Mouse (Mus musculus) retina, postnatal 1 day (tissue): ENCODE results near the gene Gm20390.
"Not testable (repeated sequence)": the region's sequence is repeated elsewhere in the genome, so short reads cannot be mapped to it uniquely, and the experiment has no call there.

Experiments used
- DNase-seq: peaks from one replicate; pipeline ENCODE4 v3.0.0-alpha.2; 2012

Gm20390 gene

DNA sequence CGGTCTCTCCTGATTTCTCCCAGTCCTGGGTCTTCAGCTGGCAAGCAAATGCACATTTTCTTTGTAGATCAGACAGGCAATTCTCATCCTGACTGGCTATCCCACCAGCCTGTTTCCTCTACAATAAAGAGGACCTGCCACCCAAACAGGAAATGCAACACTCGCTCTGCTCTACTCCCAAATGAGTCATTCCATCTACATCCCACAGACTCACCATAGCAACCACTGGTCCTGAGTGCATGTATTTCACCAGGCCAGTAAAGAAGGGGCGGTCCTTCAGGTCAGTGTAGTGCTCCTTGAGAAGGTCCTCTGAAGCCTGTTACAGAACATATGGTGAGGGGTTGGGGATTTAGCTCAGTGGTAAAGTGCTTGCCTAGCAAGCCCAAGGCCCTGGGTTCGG is 5.1 kb downstream of the Gm20390 start:
- no peak for DNase-seq

DNA sequence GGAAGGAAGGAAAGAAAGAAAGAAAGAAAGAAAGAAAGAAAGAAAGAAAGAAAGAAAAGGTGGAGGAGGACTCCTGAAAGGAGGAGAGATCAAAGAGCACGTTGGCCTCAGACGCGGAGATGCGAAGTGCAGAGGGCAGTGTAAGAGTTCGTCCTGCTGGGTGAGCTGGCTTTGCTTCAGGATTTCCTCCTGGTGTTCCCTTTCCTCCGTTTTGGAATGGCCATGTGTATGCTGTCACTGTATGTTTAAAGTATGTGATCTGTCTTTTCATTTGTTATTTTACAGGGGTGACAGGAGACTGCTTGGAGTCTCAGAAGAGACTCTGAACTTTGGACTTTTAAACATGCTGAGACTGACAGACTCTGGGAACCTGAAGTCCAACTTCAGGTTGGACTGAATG is 6.6 kb downstream of the Gm20390 start:
- DNase-seq: no peak

DNA sequence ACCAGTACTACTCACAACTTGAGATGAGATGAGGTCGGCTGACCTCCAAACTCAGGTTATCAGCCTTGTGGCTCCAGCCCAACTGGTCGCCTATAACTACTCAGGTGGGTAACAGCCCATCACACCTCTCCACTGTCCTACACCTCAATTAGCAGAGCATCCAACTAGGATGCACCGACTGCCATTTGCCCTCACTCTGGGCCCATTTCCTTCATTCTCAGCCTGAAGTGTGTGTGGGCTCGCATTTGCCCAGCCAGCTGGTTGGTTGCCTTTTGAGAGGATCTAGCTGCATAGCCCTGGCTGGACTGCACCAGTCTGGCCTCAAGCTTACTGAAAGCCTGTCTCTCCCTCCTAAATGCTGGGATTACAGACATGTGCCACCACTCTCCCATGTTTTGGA is 10.3 kb downstream of the Gm20390 start:
- no peak for DNase-seq

DNA sequence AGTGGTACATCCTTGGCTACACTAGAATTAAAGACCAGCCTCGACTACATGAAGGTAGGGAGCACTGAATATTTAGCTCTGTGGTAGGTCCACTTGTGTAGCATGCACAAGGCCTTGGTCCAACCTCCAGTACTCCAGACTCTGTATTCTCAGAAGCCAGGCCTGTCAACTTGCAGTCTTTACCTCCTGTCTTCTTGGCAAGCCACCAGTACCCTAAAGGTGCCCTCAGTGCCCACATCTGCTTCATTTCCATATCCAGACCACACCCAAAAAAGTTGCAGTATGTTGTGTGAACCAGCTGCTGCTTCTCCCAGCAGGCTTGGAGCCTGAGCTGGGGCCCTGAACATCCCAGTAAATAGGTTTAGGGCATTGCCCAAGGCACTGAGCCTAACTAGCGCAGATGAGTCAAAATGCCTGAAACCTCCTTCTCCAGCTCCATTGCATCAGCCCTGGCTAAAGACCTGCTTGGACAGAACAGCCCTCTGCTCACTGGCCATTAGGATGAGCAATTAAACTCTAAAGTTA is 11.0 kb downstream of the Gm20390 start:
- DNase-seq: no peak

DNA sequence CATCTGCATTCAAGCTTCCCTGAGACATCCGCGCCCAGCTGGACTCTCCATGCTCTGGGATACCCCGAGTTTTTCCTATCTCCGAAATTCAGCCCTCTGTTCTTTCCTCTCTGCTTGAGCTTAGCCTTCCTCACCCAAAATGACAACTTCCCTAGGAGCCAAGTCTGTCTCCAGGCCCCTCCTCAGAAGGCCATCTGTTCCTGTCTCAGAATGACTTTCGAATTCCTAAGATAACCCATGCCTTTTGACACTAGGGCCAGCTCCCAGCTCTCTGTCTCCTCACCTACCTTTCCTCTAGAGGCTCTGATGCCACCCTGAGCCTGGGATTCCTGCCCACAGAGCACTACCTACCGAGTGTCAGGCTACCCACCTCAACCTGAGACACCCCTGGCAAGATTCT is 11.9 kb downstream of the Gm20390 start, which contains the start of gene Nme2:
TSS of gene Nme2 (minus strand) at position 101 of the 400 bp plus-strand sequence.
- no peak for DNase-seq

DNA sequence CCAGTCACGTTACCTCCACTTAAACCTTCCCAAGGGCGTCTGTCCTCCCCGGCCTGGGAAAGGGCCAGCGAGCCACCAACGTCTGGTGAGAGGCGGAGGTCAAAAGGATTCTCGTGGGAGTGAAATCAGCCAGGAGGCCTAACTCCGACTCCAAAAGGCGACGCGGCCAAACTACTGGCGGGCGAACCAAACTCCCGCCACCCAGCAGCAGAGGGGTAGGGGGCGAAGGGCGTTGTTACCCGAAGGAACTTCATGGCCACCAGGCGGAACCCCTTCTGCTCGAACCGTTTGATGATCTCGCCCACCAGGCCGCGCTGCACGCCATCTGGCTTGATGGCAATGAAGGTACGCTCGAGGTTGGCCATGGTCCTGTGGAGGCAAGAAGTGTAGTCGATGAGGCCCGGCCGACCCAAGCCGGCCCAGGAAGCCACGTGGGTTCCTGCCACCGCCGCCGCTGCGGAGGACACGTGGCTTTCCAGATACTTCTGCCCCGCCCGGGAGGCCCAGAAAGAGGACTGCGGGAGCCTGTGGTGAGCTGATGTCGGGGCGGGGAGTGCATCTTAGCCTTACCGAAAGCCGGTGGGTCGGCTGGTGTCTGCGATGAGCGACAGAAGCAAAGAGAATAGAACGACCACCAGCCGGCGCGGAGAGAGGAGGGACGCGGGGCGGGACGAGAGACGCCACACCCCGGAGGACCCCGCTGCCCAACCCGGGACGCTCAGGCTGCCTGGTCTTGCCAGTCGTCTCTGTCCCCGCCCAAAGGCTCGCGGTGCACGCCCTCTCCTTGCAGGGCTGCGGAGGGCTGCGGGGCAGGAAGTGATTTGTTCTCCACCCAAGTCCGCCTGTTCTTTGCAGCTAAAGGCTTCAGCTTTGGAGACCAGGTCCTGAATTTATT is 12.6 kb downstream of the Gm20390 start:
- peak; percentile 93 for DNase-seq

DNA sequence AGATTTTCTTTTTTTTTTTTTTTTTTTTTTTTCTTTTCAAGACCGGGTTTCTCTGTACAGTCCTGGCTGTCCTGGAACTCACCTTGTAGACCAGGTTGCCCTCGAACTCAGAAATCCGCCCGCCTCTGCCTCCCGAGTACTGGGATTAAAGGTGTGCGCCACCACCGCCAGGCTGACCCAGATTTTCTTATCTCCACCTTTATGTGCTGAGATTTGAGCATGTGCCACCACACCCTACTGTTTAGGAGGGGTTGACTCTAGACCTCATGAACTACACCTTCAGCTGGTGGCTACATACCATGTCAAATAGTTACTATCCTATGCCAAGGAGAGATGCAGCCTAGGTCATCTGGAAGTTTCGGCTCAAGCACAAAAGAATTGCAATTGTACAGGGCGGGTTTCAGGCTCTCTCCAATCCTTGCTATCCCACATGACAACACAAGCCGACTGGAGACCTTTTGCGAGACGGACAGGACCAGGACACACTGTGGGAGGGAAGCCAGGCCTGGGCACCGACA is 13.3 kb downstream of the Gm20390 start:
- DNase-seq: no peak

DNA sequence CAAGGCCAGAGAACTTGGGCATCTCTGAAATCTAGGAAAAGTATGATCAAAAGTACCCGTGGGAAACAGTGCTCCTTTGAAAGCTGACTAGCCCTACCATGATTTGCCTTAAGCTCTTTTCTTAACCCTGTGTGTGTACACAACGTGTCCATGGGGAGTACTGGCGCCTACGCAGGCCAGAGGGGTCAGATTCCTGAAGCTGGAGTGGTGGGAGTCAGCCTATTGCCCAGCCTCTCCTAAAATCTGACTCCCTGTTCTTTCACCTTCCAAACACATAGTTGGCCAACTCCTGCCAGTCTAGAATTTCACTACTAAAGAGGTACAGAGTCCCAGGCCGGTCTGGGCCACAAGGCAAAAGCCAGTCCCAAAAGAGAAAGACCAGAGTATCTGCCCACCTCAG is 15.7 kb downstream of the Gm20390 start:
- no peak for DNase-seq

DNA sequence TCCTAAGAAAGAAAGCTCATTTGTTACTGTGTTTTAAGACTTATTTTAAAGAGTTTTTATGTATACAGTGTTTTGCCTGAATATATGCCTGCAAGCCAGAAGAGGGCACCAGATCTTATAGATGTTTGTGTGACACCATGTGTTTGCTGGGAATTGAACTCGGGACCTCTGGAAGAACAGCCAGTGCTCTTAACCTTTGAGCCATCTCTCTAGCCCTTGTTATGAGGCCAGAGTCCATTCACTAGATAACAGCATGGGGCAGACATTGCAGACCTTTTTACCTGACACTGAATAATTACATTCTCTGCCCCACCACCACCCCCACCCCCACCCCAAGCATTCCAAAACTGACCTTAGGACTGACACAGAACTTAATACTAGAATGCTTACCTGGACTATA is 18.0 kb downstream of the Gm20390 start:
- no peak for DNase-seq

DNA sequence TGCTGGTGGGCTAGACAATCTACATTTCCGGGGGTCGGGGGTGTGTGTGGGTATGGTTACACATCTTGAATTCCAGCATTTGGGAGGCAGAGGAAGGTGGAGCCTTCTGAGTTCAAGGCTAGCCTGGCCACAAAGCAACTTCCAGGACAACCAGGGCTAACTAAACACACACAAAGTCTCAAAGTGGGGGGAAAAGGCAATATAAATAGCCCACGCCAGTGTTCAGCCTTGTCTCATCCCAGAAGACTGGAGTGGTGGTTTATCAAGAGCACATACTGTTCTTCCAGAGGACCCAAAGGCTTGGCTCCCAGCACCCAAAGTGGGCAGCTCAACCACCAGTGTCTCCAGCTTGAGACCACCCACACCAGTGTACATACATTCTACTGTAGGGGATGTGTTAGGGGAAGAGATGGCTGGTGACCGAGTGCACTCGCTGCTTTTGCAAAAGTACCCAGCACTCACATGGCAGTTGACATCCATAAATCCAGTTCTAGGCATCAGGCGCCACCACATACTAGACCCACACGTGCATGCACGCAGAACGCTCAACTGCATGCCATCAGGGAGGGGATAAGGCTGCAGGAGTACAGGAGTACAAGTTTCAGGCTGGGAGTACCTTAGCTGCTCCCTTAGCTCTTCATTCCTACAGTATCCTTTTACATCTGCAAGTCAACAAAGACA is 19.1 kb downstream of the Gm20390 start:
- no peak for DNase-seq

DNA sequence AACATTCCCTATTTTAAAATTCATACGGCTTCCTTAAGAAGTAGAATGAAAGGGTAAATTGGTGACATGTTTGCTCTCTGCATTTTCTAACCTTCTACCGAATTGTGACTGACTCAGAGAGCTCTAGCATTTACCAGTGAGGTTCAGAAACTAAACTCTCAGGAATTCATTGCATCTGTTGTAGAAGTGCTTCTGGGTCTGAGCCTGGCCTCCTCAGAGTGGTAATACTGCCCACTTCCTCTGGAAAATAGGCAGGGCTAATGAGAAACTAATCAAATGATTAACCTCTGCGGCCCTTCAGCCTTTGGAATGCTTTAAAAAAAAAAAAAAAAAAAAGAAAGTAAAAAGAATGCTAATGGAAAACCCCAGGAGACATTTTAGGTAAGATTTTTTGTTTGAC is 23.1 kb downstream of the Gm20390 start:
- DNase-seq: no peak

DNA sequence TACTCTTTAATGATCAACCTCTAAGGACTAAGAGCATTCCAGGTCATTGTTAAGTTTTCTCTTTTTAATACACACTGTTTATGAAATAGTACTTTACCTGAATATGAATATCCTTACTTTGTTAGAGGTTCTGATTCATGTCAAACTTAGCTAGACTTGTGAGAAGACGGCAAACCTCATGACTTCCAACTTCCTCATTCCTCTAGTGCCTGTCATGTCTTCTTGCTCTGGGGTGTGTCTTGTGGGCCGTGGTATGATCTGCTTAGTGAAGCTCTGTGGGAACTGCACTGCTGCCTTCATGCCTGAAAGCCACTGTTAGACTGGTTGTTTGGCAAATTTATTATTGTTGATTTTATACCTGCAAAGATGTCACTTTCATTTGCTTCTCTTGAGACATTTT is 27.2 kb downstream of the Gm20390 start:
- no peak for DNase-seq

DNA sequence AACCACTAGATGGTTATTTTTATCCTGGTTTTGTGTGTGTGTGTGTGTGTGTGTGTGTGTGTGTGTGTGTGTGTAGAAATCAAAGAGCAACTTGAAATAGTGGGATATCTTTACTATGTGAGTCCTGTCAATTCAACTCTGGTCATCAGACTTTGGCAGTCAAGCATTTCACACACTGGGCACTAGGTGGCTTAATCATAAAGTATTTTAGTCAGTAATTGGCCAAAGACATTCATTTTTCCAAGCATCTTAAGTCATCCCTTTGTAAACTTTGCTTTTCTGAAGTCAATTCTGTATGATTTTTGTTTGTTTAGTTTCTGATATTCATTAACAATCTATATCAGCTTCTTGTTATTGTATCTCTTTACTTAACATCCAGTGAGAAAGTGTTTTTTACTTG is 39.0 kb downstream of the Gm20390 start:
- DNase-seq: no peak

DNA sequence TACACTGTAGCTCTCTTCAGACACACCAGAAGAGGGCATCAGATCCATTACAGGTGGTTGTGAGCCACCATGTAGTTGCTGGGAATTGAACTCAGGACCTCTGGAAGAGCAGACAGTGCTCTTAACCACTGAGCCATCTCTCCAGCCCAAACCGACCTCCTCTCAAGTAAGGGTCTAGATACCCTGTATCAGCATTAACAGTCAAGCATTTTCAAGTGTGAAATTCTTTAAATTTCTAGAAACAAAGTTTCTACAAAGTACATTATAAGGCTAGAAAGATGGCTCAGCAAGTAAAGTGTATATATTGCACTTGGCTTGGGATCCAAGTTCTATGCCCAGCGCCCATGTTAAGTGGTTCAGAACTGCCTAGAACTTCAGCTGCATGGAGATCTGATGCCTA is 53.1 kb downstream of the Gm20390 start:
- not testable (repeated sequence) for DNase-seq

DNA sequence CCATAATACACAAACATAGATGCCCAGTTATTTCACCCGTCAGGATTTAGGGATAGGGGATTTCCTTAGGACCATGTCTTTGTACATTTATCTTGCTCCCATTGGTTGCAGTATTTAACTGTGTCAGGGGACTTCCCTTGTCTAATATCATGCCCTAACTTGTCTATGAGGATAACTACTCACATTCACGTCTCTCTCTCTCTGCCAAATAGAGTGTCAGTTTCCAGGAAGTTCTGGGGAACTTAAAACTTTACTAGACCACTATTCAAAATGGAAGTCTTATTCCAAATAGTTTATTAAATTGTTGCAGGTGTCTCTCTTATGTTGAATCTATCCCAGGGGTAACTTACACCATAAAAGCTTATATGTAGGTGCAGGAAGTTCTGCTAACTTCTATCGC is 56.5 kb downstream of the Gm20390 start:
- no peak for DNase-seq

DNA sequence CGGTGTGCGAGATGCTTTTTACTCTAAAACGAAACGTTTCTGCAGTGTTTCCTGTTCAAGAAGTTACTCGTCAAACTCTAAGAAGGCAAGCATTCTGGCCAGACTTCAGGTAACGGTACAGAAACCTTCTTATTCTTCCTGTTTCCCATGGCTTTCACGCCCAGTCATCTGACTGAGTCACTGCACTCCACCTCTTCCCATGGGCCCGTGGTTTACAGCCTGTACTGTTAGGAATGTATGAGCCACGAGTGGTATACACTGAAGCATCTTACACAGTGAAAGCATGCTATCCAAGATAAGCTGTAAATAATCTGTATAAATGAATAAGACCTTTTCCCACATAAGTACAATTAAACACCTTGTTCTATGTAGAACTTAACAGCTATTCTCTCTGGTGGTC is 59.3 kb downstream of the Gm20390 start:
- DNase-seq: no peak

DNA sequence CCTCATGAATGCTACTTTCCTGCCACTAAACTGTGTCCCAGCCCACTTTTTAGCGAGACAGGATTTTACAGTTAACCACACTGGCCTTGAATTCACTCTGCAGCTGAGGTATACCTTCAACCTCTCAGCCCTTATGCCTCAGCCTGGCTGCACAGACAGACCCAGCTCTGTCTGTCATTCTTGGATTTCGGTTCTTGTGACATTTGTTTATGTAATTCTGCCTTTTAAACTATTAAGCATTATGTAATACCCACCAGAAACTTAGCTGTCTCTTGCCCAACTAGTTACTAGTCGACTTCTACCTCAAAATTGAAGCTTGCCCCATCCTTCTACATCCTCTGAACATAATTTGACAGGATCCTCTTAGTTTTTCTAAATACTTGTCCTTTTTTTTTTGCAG is 60.3 kb downstream of the Gm20390 start:
- DNase-seq: no peak

DNA sequence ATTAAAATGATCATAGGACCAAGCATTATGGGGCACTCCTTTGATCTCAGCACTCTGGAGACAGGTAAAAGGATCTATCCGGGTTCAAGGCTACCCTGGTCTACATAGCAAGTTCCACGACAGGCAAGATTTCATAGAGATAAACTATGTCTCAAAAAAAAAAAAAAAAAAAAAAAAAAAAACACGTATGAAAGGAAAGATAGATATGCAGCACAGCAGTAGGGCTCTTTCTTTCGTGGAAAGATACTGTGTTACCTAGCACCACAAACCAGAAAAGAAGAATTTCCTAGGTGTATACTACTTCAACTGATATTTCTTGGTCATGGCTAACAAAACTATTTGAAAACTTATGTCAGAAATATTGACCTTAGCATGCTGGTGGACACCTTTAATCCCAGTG is 61.3 kb downstream of the Gm20390 start:
- no peak for DNase-seq
